Mouse (Mus musculus) stomach, embryonic 16.5 days (tissue): ENCODE measurements at regions not wholly inside any gene's neighbourhood (a gene's known extent, or its start where the extent isn't known, plus 50 kb on each side); places are given as distances from the start of the nearest gene placed in this dataset.

ENCODE experiments used
- ATAC-seq: fragments of 200-750 bp; cut with Nextera tagmentation; 2 replicates; pipeline ENCODE4 v1.8.0; 2017; ENCODE audit warnings: moderate number of reproducible peaks, moderate TSS enrichment; ENCODE audit not compliant: insufficient read depth, low FRiP score
- H3K27ac ChIP-seq: fragments of 300-500 bp; sonication (generic); 2 replicates; pipeline ENCODE4 v1.5.1; 2014; ENCODE audit warnings: low read length
- H3K27me3 ChIP-seq: fragments of 300-500 bp; sonication (generic); 2 replicates; pipeline ENCODE4 v1.6.1; 2014; ENCODE audit warnings: low read length, control low read depth, mixed read lengths; ENCODE audit not compliant: control insufficient read depth, insufficient read depth
- H3K36me3 ChIP-seq: fragments of 300-500 bp; sonication (generic); 2 replicates; pipeline ENCODE4 v1.6.1; 2014; ENCODE audit warnings: low read length; ENCODE audit not compliant: control insufficient read depth, insufficient read depth
- H3K4me1 ChIP-seq: fragments of 300-500 bp; sonication (generic); 2 replicates; pipeline ENCODE4 v1.6.1; 2014; ENCODE audit warnings: low read length, control low read depth, mixed read lengths; ENCODE audit not compliant: control insufficient read depth, insufficient read depth
- H3K4me2 ChIP-seq: fragments of 300-500 bp; sonication (generic); 2 replicates; pipeline ENCODE4 v1.6.1; 2014; ENCODE audit warnings: low read depth, low read length, mixed read lengths
- H3K4me3 ChIP-seq: fragments of 300-500 bp; sonication (generic); replicated peaks from 2 replicates; pipeline ENCODE4 v1.5.1; 2014; ENCODE audit warnings: mild to moderate bottlenecking, low read length
- H3K9ac ChIP-seq: fragments of 300-500 bp; sonication (generic); 2 replicates; pipeline ENCODE4 v1.6.1; 2014; ENCODE audit warnings: low read length
- H3K9me3 ChIP-seq: fragments of 300-500 bp; sonication (generic); replicated peaks from 2 replicates; pipeline ENCODE4 v1.6.1; 2016; ENCODE audit warnings: low read length, control low read depth; ENCODE audit not compliant: control insufficient read depth
- WGBS: fragments of 180-500 bp; shearing (Covaris S2); extraction: QIAGEN DNeasy Blood & Tissue Kit; methylation state at CpG from one replicate; pipeline ENCODE4 v1.1.7; 2014; 5-methylcytosine and 5-hydroxymethylcytosine counted together

- Histone ChIP-seq H3K4me3 (no peak overlapping the region), H3K27ac (no peak overlapping the region), H3K4me2 (no peak overlapping the region), H3K36me3 (no peaks in the 10 kb centered on the region), H3K4me1 (no peaks in the 10 kb centered on the region), H3K9ac (no peak overlapping the region), H3K27me3 (no peaks in the 10 kb centered on the region), H3K9me3 (no peaks in the 10 kb centered on the region)
- no peak for ATAC-seq
- 67% methylated on average over 2 of the region's 2 CpGs for WGBS
Observed at GRCm38 (mm10) chr5:50145458-50146083, 86.8 kb upstream of the Adgra3 start.

- Histone ChIP-seq H3K9ac (no peak overlapping the region), H3K4me2 (no peak overlapping the region), H3K9me3 (no peaks in the 10 kb centered on the region), H3K4me1 (no peaks in the 10 kb centered on the region), H3K27me3 (no peaks in the 10 kb centered on the region), H3K27ac (no peak overlapping the region), H3K4me3 (no peak overlapping the region), H3K36me3 (no peaks in the 10 kb centered on the region)
- no peak for ATAC-seq
- WGBS: 38% methylated on average over 2 of the region's 2 CpGs
Observed at GRCm38 (mm10) chr5:50130202-50130601, 71.4 kb upstream of the Adgra3 start.

- ATAC-seq: no peak
- 86% methylated on average over 3 of the region's 3 CpGs for WGBS
- no peaks in the 10 kb centered on the region for H3K9me3 ChIP-seq
- H3K27ac ChIP-seq: no peak overlapping the region
- no peak overlapping the region for H3K4me2 ChIP-seq
- no peak overlapping the region for H3K4me3 ChIP-seq
- no peaks in the 10 kb centered on the region for H3K36me3 ChIP-seq
- H3K9ac ChIP-seq: no peak overlapping the region
- H3K4me1 ChIP-seq: no peaks in the 10 kb centered on the region
- no peaks in the 10 kb centered on the region for H3K27me3 ChIP-seq
Observed at GRCm38 (mm10) chr5:50128972-50129371, 70.2 kb upstream of the Adgra3 start.

GRCm38 (mm10) chr5:50126594-50126993 is 67.8 kb upstream of the Adgra3 start:
- no peak overlapping the region for H3K4me2 ChIP-seq
- H3K9ac ChIP-seq: no peak overlapping the region
- H3K4me3 ChIP-seq: no peak overlapping the region
- H3K27ac ChIP-seq: no peak overlapping the region
- WGBS: 49% methylated on average over 2 of the region's 2 CpGs
- ATAC-seq: no peak
- H3K9me3 ChIP-seq: no peaks in the 10 kb centered on the region
- H3K36me3 ChIP-seq: no peaks in the 10 kb centered on the region
- no peaks in the 10 kb centered on the region for H3K27me3 ChIP-seq
- no peaks in the 10 kb centered on the region for H3K4me1 ChIP-seq

- H3K4me1 ChIP-seq: no peaks in the 10 kb centered on the region
- no peak overlapping the region for H3K27ac ChIP-seq
- no peak overlapping the region for H3K4me3 ChIP-seq
- no peak for ATAC-seq
- H3K4me2 ChIP-seq: no peak overlapping the region
- H3K9ac ChIP-seq: no peak overlapping the region
- no peaks in the 10 kb centered on the region for H3K27me3 ChIP-seq
- H3K9me3 ChIP-seq: no peaks in the 10 kb centered on the region
- H3K36me3 ChIP-seq: no peaks in the 10 kb centered on the region
Observed at GRCm38 (mm10) chr5:50126177-50126576, 67.4 kb upstream of the Adgra3 start.

- no peaks in the 10 kb centered on the region for H3K9me3 ChIP-seq
- H3K9ac ChIP-seq: no peak overlapping the region
- ATAC-seq: no peak
- H3K4me1 ChIP-seq: no peaks in the 10 kb centered on the region
- no peak overlapping the region for H3K4me2 ChIP-seq
- no peaks in the 10 kb centered on the region for H3K27me3 ChIP-seq
- 59% methylated on average over 2 of the region's 2 CpGs for WGBS
- no peak overlapping the region for H3K27ac ChIP-seq
- no peaks in the 10 kb centered on the region for H3K36me3 ChIP-seq
- H3K4me3 ChIP-seq: no peak overlapping the region
Observed at GRCm38 (mm10) chr5:50125676-50126075, 66.9 kb upstream of the Adgra3 start.

GRCm38 (mm10) chr5:50122829-50123241 is 64.0 kb upstream of the Adgra3 start:
- no peaks in the 10 kb centered on the region for H3K9me3 ChIP-seq

GRCm38 (mm10) chr5:50119860-50120259 is 61.1 kb upstream of the Adgra3 start:
- Histone ChIP-seq H3K9ac (no peak overlapping the region), H3K4me1 (no peaks in the 10 kb centered on the region), H3K4me2 (no peak overlapping the region), H3K4me3 (no peak overlapping the region), H3K36me3 (no peaks in the 10 kb centered on the region), H3K9me3 (no peaks in the 10 kb centered on the region), H3K27ac (no peak overlapping the region), H3K27me3 (no peaks in the 10 kb centered on the region)
- ATAC-seq: no peak
- 52% methylated on average over 1 of the region's 1 CpGs for WGBS

More at GRCm38 (mm10) chr5:50122829-50123241, 64.0 kb upstream of the Adgra3 start:
- ATAC-seq: no peak; the same call in 1 of the 2 replicates
- Histone ChIP-seq H3K4me3 (no peak overlapping the region), H3K4me1 (no peaks in the 10 kb centered on the region), H3K27ac (no peak overlapping the region), H3K36me3 (no peaks in the 10 kb centered on the region), H3K4me2 (no peak overlapping the region), H3K9ac (no peak overlapping the region), H3K27me3 (no peaks in the 10 kb centered on the region)
- WGBS: 22% methylated on average over 1 of the region's 1 CpGs
